Mouse (Mus musculus) neural tube, embryonic 14.5 days (tissue): ENCODE results near the gene Prox2. TPM values are rescaled to one million over a fixed set of nuclear protein-coding genes. Genes with fewer than 3 reads are reported as not detected.
A peak's percentile ranks its signal among the peaks of the same experiment; 100 is the strongest.

Experiments
- ATAC-seq: fragments of 200-750 bp; cut with Nextera tagmentation; 2 replicates; pipeline ENCODE4 v1.8.0; 2017; ENCODE audit warnings: low read depth, mild to moderate bottlenecking, moderate TSS enrichment, moderate library complexity
- H3K27ac ChIP-seq: fragments of 300-500 bp; sonication (generic); 2 replicates; pipeline ENCODE4 v1.5.1; 2014; ENCODE audit warnings: low read depth, mild to moderate bottlenecking, control low read depth, low read length, moderate library complexity, mixed read lengths
- H3K27me3 ChIP-seq: fragments of 300-500 bp; sonication (generic); 2 replicates; pipeline ENCODE4 v1.6.1; 2014; ENCODE audit warnings: low read length; ENCODE audit not compliant: control insufficient read depth, insufficient read depth
- H3K36me3 ChIP-seq: fragments of 300-500 bp; sonication (generic); 2 replicates; pipeline ENCODE4 v1.6.1; 2014; ENCODE audit warnings: low read length, mixed read lengths; ENCODE audit not compliant: control insufficient read depth, insufficient read depth
- H3K4me1 ChIP-seq: fragments of 300-500 bp; sonication (generic); 2 replicates; pipeline ENCODE4 v1.6.1; 2014; ENCODE audit warnings: low read length; ENCODE audit not compliant: control insufficient read depth, insufficient read depth
- H3K4me2 ChIP-seq: fragments of 300-500 bp; sonication (generic); 2 replicates; pipeline ENCODE4 v1.6.1; 2014; ENCODE audit warnings: mild to moderate bottlenecking, low read depth, low read length, control low read depth
- H3K4me3 ChIP-seq: fragments of 300-500 bp; sonication (generic); 2 replicates; pipeline ENCODE4 v1.5.1; 2014; ENCODE audit warnings: low read depth, low read length, control low read depth, mixed read lengths
- H3K9ac ChIP-seq: fragments of 300-500 bp; sonication (generic); replicated peaks from 2 replicates; pipeline ENCODE4 v1.6.1; 2014; ENCODE audit warnings: low read depth, mild to moderate bottlenecking, control low read depth, low read length, mixed read lengths
- H3K9me3 ChIP-seq: fragments of 300-500 bp; sonication (generic); 2 replicates; pipeline ENCODE4 v1.6.1; 2016; ENCODE audit warnings: low read length; ENCODE audit not compliant: control insufficient read depth
- WGBS: fragments of 180-500 bp; shearing (Covaris S2); extraction: QIAGEN DNeasy Blood & Tissue Kit; methylation state at CpG from one replicate; pipeline ENCODE4 v1.1.7; 2014; 5-methylcytosine and 5-hydroxymethylcytosine counted together
- polyA plus RNA-seq: library from polyadenylated mRNA; unstranded; fragments of >200 nt; fragmentation: Nextera tagmentation; extraction: Ambion mirVana; gene quantifications from 2 replicates; pipeline ENCODE4 v1.2.1, GENCODE M21; 2014

Gene Prox2
- polyA plus RNA-seq, 1 experiment from 2014 or later: 1.0 TPM

- no peaks in the 10 kb centered on the region for H3K27me3 ChIP-seq
- H3K4me1 ChIP-seq: peaks cover 2% of the 10 kb centered on the region; the same call in 1 of the 2 replicates
- no peaks in the 10 kb centered on the region for H3K9me3 ChIP-seq
- no peak overlapping the region for H3K27ac ChIP-seq
- no peak overlapping the region for H3K4me3 ChIP-seq
- WGBS: 79% methylated on average over 8 of the region's 8 CpGs
- ATAC-seq: no peak
- no peak overlapping the region for H3K9ac ChIP-seq
- no peak overlapping the region for H3K4me2 ChIP-seq
- H3K36me3 ChIP-seq: no peaks in the 10 kb centered on the region
Measured at GRCm38 (mm10) chr12:85104789-85105188, 5.8 kb downstream of the Prox2 start.

- no peaks in the 10 kb centered on the region; the same call in 1 of the 2 replicates for H3K4me1 ChIP-seq
- H3K9ac ChIP-seq: no peak overlapping the region
- H3K27me3 ChIP-seq: no peaks in the 10 kb centered on the region
- no peak overlapping the region for H3K4me2 ChIP-seq
- H3K4me3 ChIP-seq: no peak overlapping the region
- no peak for ATAC-seq
- H3K9me3 ChIP-seq: no peaks in the 10 kb centered on the region
- no peak overlapping the region for H3K27ac ChIP-seq
- 81% methylated on average over 8 of the region's 8 CpGs for WGBS
- no peaks in the 10 kb centered on the region for H3K36me3 ChIP-seq
Measured at GRCm38 (mm10) chr12:85103096-85103495, 7.5 kb downstream of the Prox2 start.

GRCm38 (mm10) chr12:85101521-85102106 lies 8.9 kb downstream of the Prox2 start:
- Histone ChIP-seq H3K4me2 (no peak overlapping the region), H3K4me1 (no peaks in the 10 kb centered on the region; the same call in 1 of the 2 replicates), H3K36me3 (no peaks in the 10 kb centered on the region), H3K27me3 (no peaks in the 10 kb centered on the region), H3K4me3 (no peak overlapping the region), H3K9me3 (no peaks in the 10 kb centered on the region), H3K9ac (no peak overlapping the region), H3K27ac (no peak overlapping the region)
- WGBS: 72% methylated on average over 5 of the region's 5 CpGs
- ATAC-seq: no peak

- H3K27me3 ChIP-seq: no peaks in the 10 kb centered on the region
- 46% methylated on average over 14 of the region's 14 CpGs for WGBS
- H3K4me1 ChIP-seq: no peaks in the 10 kb centered on the region; the same call in 1 of the 2 replicates
- H3K4me2 ChIP-seq: no peak overlapping the region
- ATAC-seq: no peak
- no peaks in the 10 kb centered on the region for H3K9me3 ChIP-seq
- no peak overlapping the region for H3K4me3 ChIP-seq
- H3K36me3 ChIP-seq: no peaks in the 10 kb centered on the region
- H3K27ac ChIP-seq: peak overlapping the region; percentile 22; the same call in 1 of the 2 replicates
- no peak overlapping the region for H3K9ac ChIP-seq
Measured at GRCm38 (mm10) chr12:85101001-85101400, 9.6 kb downstream of the Prox2 start.

- no peaks in the 10 kb centered on the region for H3K9me3 ChIP-seq
- H3K9ac ChIP-seq: no peak overlapping the region
- no peak overlapping the region for H3K4me2 ChIP-seq
- H3K36me3 ChIP-seq: no peaks in the 10 kb centered on the region
- WGBS: 74% methylated on average over 7 of the region's 7 CpGs
- H3K27ac ChIP-seq: no peak overlapping the region
- no peak overlapping the region for H3K4me3 ChIP-seq
- H3K27me3 ChIP-seq: no peaks in the 10 kb centered on the region
- ATAC-seq: no peak
- peaks cover 3% of the 10 kb centered on the region; the same call in 1 of the 2 replicates for H3K4me1 ChIP-seq
Measured at GRCm38 (mm10) chr12:85095859-85096258, 14.7 kb downstream of the Prox2 start.

GRCm38 (mm10) chr12:85095146-85095545 lies 15.4 kb downstream of the Prox2 start:
- H3K9ac ChIP-seq: no peak overlapping the region
- ATAC-seq: no peak
- H3K4me2 ChIP-seq: no peak overlapping the region
- H3K9me3 ChIP-seq: no peaks in the 10 kb centered on the region
- H3K4me1 ChIP-seq: 0 out of 2 replicates have a peak, but pooled peaks cover 3% of the 10 kb centered on the region
- H3K27ac ChIP-seq: no peak overlapping the region
- H3K27me3 ChIP-seq: no peaks in the 10 kb centered on the region
- WGBS: 86% methylated on average over 11 of the region's 11 CpGs
- no peak overlapping the region for H3K4me3 ChIP-seq
- no peaks in the 10 kb centered on the region for H3K36me3 ChIP-seq

- 0 out of 2 replicates have a peak, but pooled peaks cover 3% of the 10 kb centered on the region for H3K4me1 ChIP-seq
- H3K27ac ChIP-seq: no peak overlapping the region
- no peak overlapping the region for H3K9ac ChIP-seq
- WGBS: 68% methylated on average over 10 of the region's 10 CpGs
- no peaks in the 10 kb centered on the region for H3K9me3 ChIP-seq
- H3K4me3 ChIP-seq: no peak overlapping the region
- H3K4me2 ChIP-seq: no peak overlapping the region
- H3K36me3 ChIP-seq: no peaks in the 10 kb centered on the region
- no peaks in the 10 kb centered on the region for H3K27me3 ChIP-seq
- ATAC-seq: peak; percentile 35; the same call in 1 of the 2 replicates
Measured at GRCm38 (mm10) chr12:85094706-85095105, 15.9 kb downstream of the Prox2 start.

GRCm38 (mm10) chr12:85094010-85094409 lies 16.5 kb downstream of the Prox2 start:
- ATAC-seq: no peak
- H3K9me3 ChIP-seq: no peaks in the 10 kb centered on the region
- no peaks in the 10 kb centered on the region for H3K27me3 ChIP-seq
- no peaks in the 10 kb centered on the region for H3K36me3 ChIP-seq
- H3K27ac ChIP-seq: no peak overlapping the region
- 38% methylated on average over 14 of the region's 14 CpGs for WGBS
- no peak overlapping the region for H3K4me2 ChIP-seq
- H3K4me3 ChIP-seq: no peak overlapping the region
- 0 out of 2 replicates have a peak, but pooled peaks cover 3% of the 10 kb centered on the region for H3K4me1 ChIP-seq
- no peak overlapping the region for H3K9ac ChIP-seq

- Histone ChIP-seq H3K4me2 (no peak overlapping the region), H3K27me3 (no peaks in the 10 kb centered on the region), H3K9ac (no peak overlapping the region), H3K4me1 (0 out of 2 replicates have a peak, but pooled peaks cover 3% of the 10 kb centered on the region), H3K4me3 (no peak overlapping the region), H3K27ac (no peak overlapping the region), H3K36me3 (no peaks in the 10 kb centered on the region; the same call in 1 of the 2 replicates), H3K9me3 (no peaks in the 10 kb centered on the region)
- ATAC-seq: peak; percentile 44; the same call in 1 of the 2 replicates
- 13% methylated on average over 3 of the region's 3 CpGs for WGBS
Measured at GRCm38 (mm10) chr12:85092214-85092613, 18.3 kb downstream of the Prox2 start.
